Mouse (Mus musculus): Measurements from ENCODE around the gene Vsig10.

- TF ChIP-seq CTCF (conservative IDR thresholded peaks at IDR 0.05; ENCODE audit: insufficient read depth, insufficient read length, low read depth, low read length), result no peak
- TF ChIP-seq POLR2A (IDR thresholded peaks at IDR 0.05; ENCODE audit: low read depth, low read length), result no peak
Observed at GRCm38 (mm10) chr5:117313420-117313819, 5.5 kb upstream of the Vsig10 start.
